Mouse (Mus musculus) spleen, adult 10 weeks (tissue): Measurements from ENCODE around the gene Npr2. TPM values are rescaled to one million over a fixed set of nuclear protein-coding genes. Genes with fewer than 3 reads are reported as not detected.

Source experiments
- polyA plus RNA-seq: library from polyadenylated mRNA; stranded (reverse); fragments of 350-450 nt; fragmentation: Illumina TruSeq; extraction: RNeasy Lipid Tissue Mini Kit (QIAGEN cat#74804); gene quantifications from one replicate; pipeline ENCODE4 v1.2.3, GENCODE M21; 2015; ENCODE audit warnings: low replicate concordance; ENCODE audit not compliant: insufficient read depth

Gene Npr2
- 10.0 TPM for polyA plus RNA-seq

GRCm38 (mm10) chr4:43631046-43631955, at the start of gene Npr2:
Gene Npr2, plus strand, starts transcription at chr4:43631935.

GRCm38 (mm10) chr4:43584444-43585416, 47.0 kb upstream of the Npr2 start, which contains the start of gene Msmp:
Gene Msmp, minus strand, starts transcription at chr4:43584494.

GRCm38 (mm10) chr4:43653161-43654015, 21.7 kb downstream of the Npr2 start, which contains the start of gene Spag8:
Gene Spag8, minus strand, starts transcription at chr4:43653594.

GRCm38 (mm10) chr4:43656339-43657109, 24.8 kb downstream of the Npr2 start, which contains the start of gene Hint2:
Gene Hint2, minus strand, starts transcription at chr4:43656466.

GRCm38 (mm10) chr4:43668782-43669427, 37.2 kb downstream of the Npr2 start, which contains the start of the genes Tmem8b and Fam221b:
Gene Tmem8b, plus strand, starts transcription at chr4:43668971.
Gene Fam221b, minus strand, starts transcription at chr4:43669145.

GRCm38 (mm10) chr4:43700707-43701106, 69.0 kb downstream of the Npr2 start, which contains the start of gene Olfr70:
Gene Olfr70, minus strand, starts transcription at chr4:43700807.

Other genes starting within 250 kb of the Npr2 start
- 1.6 TPM for gene Rusc2, start 250.0 kb upstream of the Npr2 start, polyA plus RNA-seq
- not detected for gene Fam166b, start 202.8 kb upstream of the Npr2 start, polyA plus RNA-seq
- 6.2 TPM for gene Tesk1, start 190.0 kb upstream of the Npr2 start, polyA plus RNA-seq
- gene Cd72, start 177.3 kb upstream of the Npr2 start, polyA plus RNA-seq = 389 TPM
- 11.4 TPM for gene Sit1, start 148.2 kb upstream of the Npr2 start, polyA plus RNA-seq
- gene Ccdc107, start 139.0 kb upstream of the Npr2 start, polyA plus RNA-seq = 47.6 TPM
- 9.4 TPM for gene Arhgef39, start 132.2 kb upstream of the Npr2 start, polyA plus RNA-seq
- gene Car9, start 125.0 kb upstream of the Npr2 start, polyA plus RNA-seq = 2.7 TPM
- 31.3 TPM for gene Tpm2, start 108.2 kb upstream of the Npr2 start, polyA plus RNA-seq
- 64.5 TPM for gene Creb3, start 69.6 kb upstream of the Npr2 start, polyA plus RNA-seq
- 194 TPM for gene Tln1, start 69.2 kb upstream of the Npr2 start, polyA plus RNA-seq
- gene Rgp1, start 53.2 kb upstream of the Npr2 start, polyA plus RNA-seq = 28.8 TPM
- gene Gba2, start 53.1 kb upstream of the Npr2 start, polyA plus RNA-seq = 24.6 TPM
- 0.37 TPM for gene Msmp, start 47.4 kb upstream of the Npr2 start, polyA plus RNA-seq
- not detected for gene Spag8, start 21.7 kb downstream of the Npr2 start, polyA plus RNA-seq
- 23.5 TPM for gene Hint2, start 24.5 kb downstream of the Npr2 start, polyA plus RNA-seq
- gene Tmem8b, start 37.0 kb downstream of the Npr2 start, polyA plus RNA-seq = 2.1 TPM
- 0.07 TPM for gene Fam221b, start 37.2 kb downstream of the Npr2 start, polyA plus RNA-seq
- gene Olfr70, start 68.9 kb downstream of the Npr2 start, polyA plus RNA-seq = not detected
- gene Olfr71, start 78.3 kb downstream of the Npr2 start, polyA plus RNA-seq = not detected
- 0.28 TPM for gene Hrct1, start 95.3 kb downstream of the Npr2 start, polyA plus RNA-seq
- 0.07 TPM for gene Spaar, start 98.1 kb downstream of the Npr2 start, polyA plus RNA-seq
- not detected for gene Olfr159, start 139.1 kb downstream of the Npr2 start, polyA plus RNA-seq
- not detected for gene Olfr156, start 192.0 kb downstream of the Npr2 start, polyA plus RNA-seq
- gene Olfr157, start 208.3 kb downstream of the Npr2 start, polyA plus RNA-seq = not detected
- gene Olfr155, start 219.6 kb downstream of the Npr2 start, polyA plus RNA-seq = not detected
- 8.0 TPM for gene Reck, start 243.6 kb downstream of the Npr2 start, polyA plus RNA-seq